In the genomic region with DNA sequence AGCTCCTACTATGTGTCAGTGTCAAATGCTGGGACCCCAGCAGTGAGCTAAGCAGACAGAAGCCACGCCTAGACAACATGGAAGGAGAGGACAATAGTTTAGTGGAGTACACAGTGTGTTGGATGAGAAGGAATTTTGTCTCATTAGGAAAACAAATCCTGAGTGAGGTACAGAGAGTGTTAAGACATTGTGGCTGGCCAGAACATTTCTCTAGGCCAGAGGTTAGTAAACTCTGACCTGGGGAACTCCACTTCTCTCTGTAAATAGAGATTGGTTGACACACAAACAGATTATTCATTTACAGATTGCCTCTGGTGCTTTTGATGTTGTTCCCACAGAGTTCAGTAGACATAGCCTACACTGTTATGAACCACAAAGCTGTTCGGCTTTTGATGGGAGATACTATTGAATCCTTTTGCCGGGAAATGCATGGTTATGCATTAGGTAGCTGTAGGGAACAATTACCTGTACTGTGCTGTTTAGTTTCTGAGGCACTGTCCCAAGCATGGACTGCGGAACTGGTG, we compare ENCODE assay signal across 15 mouse cellular contexts. TPM values are rescaled to one million over a fixed set of nuclear protein-coding genes. Genes with fewer than 3 reads are reported as not detected.
"Had no signal": no experiment of that assay in that cellular context is flagged by ENCODE, and none has a peak within 500 bp of the region (broad histone marks: within the 10 kb centered on the region; RNA-seq: fewer than 3 reads in every experiment).

No protein-coding gene starts in this region.

- H3K27me3 ChIP-seq: midbrain, embryonic 15.5 days; neural tube, embryonic 12.5 days had no signal

- ATAC-seq: inflammation-experienced regulatory T-cells, adult 6 months; midbrain, embryonic 15.5 days had no signal

- H3K9ac ChIP-seq: limb, embryonic 13.5 days; lung, embryonic 14.5 days; midbrain, embryonic 15.5 days; neural tube, embryonic 12.5 days had no signal

- H3K9me3 ChIP-seq: limb, embryonic 13.5 days; midbrain, embryonic 10.5 days; midbrain, embryonic 15.5 days; neural tube, embryonic 12.5 days had no signal

- H3K27ac ChIP-seq: layer of hippocampus, adult 2 months; limb, embryonic 13.5 days; midbrain, embryonic 10.5 days; midbrain, embryonic 15.5 days; neural tube, embryonic 12.5 days; stomach, postnatal 0 days had no signal

- H3K4me3 ChIP-seq: layer of hippocampus, adult 2 months; limb, embryonic 13.5 days; midbrain, embryonic 10.5 days; midbrain, embryonic 15.5 days; neural tube, embryonic 12.5 days had no signal

- DNase-seq: kidney, postnatal 4 days; left cerebral cortex, postnatal 4 days; lung, embryonic 14.5 days; lung, postnatal 10 days; lung, postnatal 4 days; retina, postnatal 1 day; right cerebral cortex, postnatal 14 days; thymus, postnatal 4 days had no signal

- H3K36me3 ChIP-seq: limb, embryonic 13.5 days; midbrain, embryonic 10.5 days; midbrain, embryonic 15.5 days; neural tube, embryonic 12.5 days had no signal

- H3K4me2 ChIP-seq: limb, embryonic 13.5 days; lung, embryonic 14.5 days; midbrain, embryonic 15.5 days; neural tube, embryonic 12.5 days had no signal

- H3K4me1 ChIP-seq: limb, embryonic 13.5 days; midbrain, embryonic 10.5 days; midbrain, embryonic 15.5 days; neural tube, embryonic 12.5 days had no signal

RNA-seq across cellular contexts. Expression of gene Adgrg2, which starts 22.5 kb away (rescaled TPM):
- polyA plus RNA-seq: inflammation-experienced regulatory T-cells, adult 6 months had no signal
